Mouse (Mus musculus) lung, postnatal 4 days (tissue): ENCODE measurements around the gene Afdn.
"Not testable (repeated sequence)": the region's sequence is repeated elsewhere in the genome, so short reads cannot be mapped to it uniquely, and the experiment has no call there.

Experiments
- DNase-seq, 2 experiments: peaks; one replicate each; pipeline ENCODE4 v3.0.0; 2021

Gene Afdn

GRCm38 (mm10) chr17:13739981-13740380 is 20.4 kb upstream of the Afdn start:
- no peak for DNase-seq

- no peak for DNase-seq
These were observed 19.5 kb upstream of the Afdn start for GRCm38 (mm10) chr17:13740796-13741195.

- no peak for DNase-seq
These were observed 18.7 kb upstream of the Afdn start for GRCm38 (mm10) chr17:13741611-13742010.

GRCm38 (mm10) chr17:13742334-13742733 is 18.0 kb upstream of the Afdn start:
- no peak for DNase-seq

- DNase-seq: no peak
These were observed 17.2 kb upstream of the Afdn start for GRCm38 (mm10) chr17:13742941-13743708.

- peak; percentile 57 to 82 for DNase-seq
These were observed 16.6 kb upstream of the Afdn start for GRCm38 (mm10) chr17:13743709-13744079.

- DNase-seq: no peak
These were observed 16.1 kb upstream of the Afdn start for GRCm38 (mm10) chr17:13744219-13744618.

- DNase-seq: peak; percentile 71 to 72
These were observed 15.5 kb upstream of the Afdn start for GRCm38 (mm10) chr17:13744824-13745223.

- no peak for DNase-seq
These were observed 15.0 kb upstream of the Afdn start for GRCm38 (mm10) chr17:13745373-13745772.

GRCm38 (mm10) chr17:13746330-13746729 is 14.0 kb upstream of the Afdn start:
- DNase-seq: no peak

GRCm38 (mm10) chr17:13747681-13748080 is 12.7 kb upstream of the Afdn start:
- DNase-seq: no peak

- no peak for DNase-seq
These were observed 11.3 kb upstream of the Afdn start for GRCm38 (mm10) chr17:13749027-13749426.

GRCm38 (mm10) chr17:13753918-13754317 is 6.4 kb upstream of the Afdn start:
- no peak for DNase-seq

GRCm38 (mm10) chr17:13754940-13755339 is 5.4 kb upstream of the Afdn start:
- no peak for DNase-seq

GRCm38 (mm10) chr17:13758586-13758985 is 1.8 kb upstream of the Afdn start:
- DNase-seq: no peak

GRCm38 (mm10) chr17:13759156-13759852 is 1.0 kb upstream of the Afdn start:
- DNase-seq: no peak

GRCm38 (mm10) chr17:13760675-13761178 is 388 bp downstream of the Afdn start:
- DNase-seq: peak; percentile 56 to 73

- DNase-seq: peak; percentile 43 to 62
These were observed 1.0 kb downstream of the Afdn start, which contains the start of gene Tcte2 for GRCm38 (mm10) chr17:13761179-13761913. Gene Tcte2, minus strand, starts transcription at chr17:13761825.

- DNase-seq: no peak
These were observed 3.5 kb downstream of the Afdn start for GRCm38 (mm10) chr17:13763819-13764218.

- DNase-seq: not testable (repeated sequence)
These were observed 4.6 kb downstream of the Afdn start for GRCm38 (mm10) chr17:13764911-13765310.

- no peak for DNase-seq
These were observed 8.2 kb downstream of the Afdn start for GRCm38 (mm10) chr17:13768531-13768930.

GRCm38 (mm10) chr17:13769256-13769655 is 8.9 kb downstream of the Afdn start:
- DNase-seq: peak in 1 of 2 experiments; percentile 23

GRCm38 (mm10) chr17:13777676-13778075 is 17.3 kb downstream of the Afdn start:
- no peak for DNase-seq
